Mouse (Mus musculus): ENCODE results near the gene Gjc1. TPM values are rescaled to one million over a fixed set of nuclear protein-coding genes. Genes with fewer than 3 reads are reported as not detected.
A peak's percentile ranks its signal among the peaks of the same experiment; 100 is the strongest.

Gene Gjc1
- polyA plus RNA-seq, 1 experiment, result not detected

- Histone ChIP-seq H3K4me3 (ENCODE audit: insufficient read depth, low read length) (peak overlapping the region; percentile 11; the same call in 1 of the 2 replicates), H3K27ac (ENCODE audit: insufficient read depth, low read depth, low read length) (no peak overlapping the region), H3K4me1 (ENCODE audit: control insufficient read depth, insufficient read depth, low read length) (no peaks in the 10 kb centered on the region)
- no peak for TF ChIP-seq CTCF (IDR thresholded peaks at IDR 0.05; ENCODE audit: low read depth, low read length)
These were observed 66.5 kb downstream of the Gjc1 start for GRCm38 (mm10) chr11:102752896-102753590.

DNA sequence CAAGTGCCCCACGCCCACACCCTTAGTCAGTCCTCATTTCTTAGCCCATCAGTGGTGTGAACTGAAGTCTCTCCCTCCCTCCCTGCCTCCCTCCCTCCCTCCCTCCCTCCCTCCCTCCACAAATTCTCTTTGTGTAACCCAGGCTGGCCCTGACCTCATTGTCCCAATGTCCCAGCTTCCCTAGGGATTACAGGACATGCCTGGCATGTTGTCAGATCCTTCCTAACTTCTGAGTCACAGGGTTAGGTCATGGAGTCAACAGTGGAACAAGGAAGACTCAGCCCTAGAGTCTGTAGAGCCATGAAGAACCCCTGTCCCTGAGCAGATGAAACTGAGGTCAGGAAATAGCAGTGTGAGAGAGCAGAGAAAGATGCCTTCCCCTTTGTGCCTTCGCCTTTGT lies 69.8 kb downstream of the Gjc1 start:
- H3K4me1 ChIP-seq (ENCODE audit: control insufficient read depth, insufficient read depth, low read length), result no peaks in the 10 kb centered on the region
- TF ChIP-seq POLR2A (IDR thresholded peaks at IDR 0.05; ENCODE audit: borderline replicate concordance, low read depth, low read length) (no peak), CTCF (IDR thresholded peaks at IDR 0.05; ENCODE audit: low read depth, low read length) (no peak)
- H3K4me3 ChIP-seq (ENCODE audit: insufficient read depth, low read length), result no peak overlapping the region
- H3K27ac ChIP-seq (ENCODE audit: insufficient read depth, low read depth, low read length), result no peak overlapping the region

Other genes with a start within 250 kb of the Gjc1 start
- not detected in 2 replicates for gene Gm11627, start 240.2 kb downstream of the Gjc1 start, polyA plus RNA-seq (2012; ENCODE audit: insufficient read depth, insufficient read length, missing spikeins)
- gene Fzd2, start 215.3 kb downstream of the Gjc1 start, polyA plus RNA-seq (2012; ENCODE audit: insufficient read depth, insufficient read length, missing spikeins), result 0.21 TPM in 1 of 2 replicates, not detected in the other
- not detected in 2 replicates for gene Meioc, start 156.0 kb downstream of the Gjc1 start, polyA plus RNA-seq (2012; ENCODE audit: insufficient read depth, insufficient read length, missing spikeins)
- gene Ccdc43, start 121.9 kb downstream of the Gjc1 start, polyA plus RNA-seq (2012; ENCODE audit: insufficient read depth, insufficient read length, missing spikeins), result 28.9 and 30.5 TPM in 2 replicates
- not detected in 2 replicates for gene Adam11, start 58.3 kb downstream of the Gjc1 start, polyA plus RNA-seq (2012; ENCODE audit: insufficient read depth, insufficient read length, missing spikeins)
- gene Higd1b, start 16.1 kb upstream of the Gjc1 start, polyA plus RNA-seq (2012; ENCODE audit: insufficient read depth, insufficient read length, missing spikeins), result not detected in 2 replicates
- gene Eftud2, start 61.3 kb upstream of the Gjc1 start, polyA plus RNA-seq (2012; ENCODE audit: insufficient read depth, insufficient read length, missing spikeins), result 40.2 and 57.1 TPM in 2 replicates
- not detected in 2 replicates for gene Ccdc103, start 61.5 kb upstream of the Gjc1 start, polyA plus RNA-seq (2012; ENCODE audit: insufficient read depth, insufficient read length, missing spikeins)
- gene Fam187a, start 65.5 kb upstream of the Gjc1 start, polyA plus RNA-seq (2012; ENCODE audit: insufficient read depth, insufficient read length, missing spikeins), result not detected in 2 replicates
- gene Gfap, start 81.2 kb upstream of the Gjc1 start, polyA plus RNA-seq (2012; ENCODE audit: insufficient read depth, insufficient read length, missing spikeins), result not detected in 2 replicates
- gene Kif18b, start 105.4 kb upstream of the Gjc1 start, polyA plus RNA-seq (2012; ENCODE audit: insufficient read depth, insufficient read length, missing spikeins), result 10.9 and 11.9 TPM in 2 replicates
- gene C1ql1, start 127.0 kb upstream of the Gjc1 start, polyA plus RNA-seq (2012; ENCODE audit: insufficient read depth, insufficient read length, missing spikeins), result not detected in 2 replicates
- gene Nmt1, start 208.5 kb upstream of the Gjc1 start, polyA plus RNA-seq (2012; ENCODE audit: insufficient read depth, insufficient read length, missing spikeins), result 69.2 and 82.6 TPM in 2 replicates
- gene Dcakd, start 208.6 kb upstream of the Gjc1 start, polyA plus RNA-seq (2012; ENCODE audit: insufficient read depth, insufficient read length, missing spikeins), result 40.9 and 43.2 TPM in 2 replicates

All from bone marrow macrophage, adult 2 months (primary cell).